Mouse (Mus musculus) neural tube, embryonic 12.5 days (tissue): ENCODE data around the gene Kat14. TPM values are rescaled to one million over a fixed set of nuclear protein-coding genes. Genes with fewer than 3 reads are reported as not detected.
"Not testable (repeated sequence)": the region's sequence is repeated elsewhere in the genome, so short reads cannot be mapped to it uniquely, and the experiment has no call there.

Experiments
- ATAC-seq: fragments of 200-750 bp; cut with Nextera tagmentation; 2 replicates; pipeline ENCODE4 v1.8.0; 2017; ENCODE audit warnings: low read depth, mild to moderate bottlenecking, moderate TSS enrichment, moderate library complexity; ENCODE audit not compliant: low FRiP score
- H3K27ac ChIP-seq: fragments of 300-500 bp; sonication (generic); 2 replicates; pipeline ENCODE4 v1.5.1; 2016
- H3K27me3 ChIP-seq: fragments of 300-500 bp; sonication (generic); replicated peaks from 2 replicates; pipeline ENCODE4 v1.6.1; 2016; ENCODE audit warnings: mild to moderate bottlenecking
- H3K36me3 ChIP-seq: fragments of 300-500 bp; sonication (generic); 2 replicates; pipeline ENCODE4 v1.6.1; 2016; ENCODE audit warnings: mild to moderate bottlenecking
- H3K4me1 ChIP-seq: fragments of 300-500 bp; sonication (generic); 2 replicates; pipeline ENCODE4 v1.6.1; 2016
- H3K4me2 ChIP-seq: fragments of 300-500 bp; sonication (generic); replicated peaks from 2 replicates; pipeline ENCODE4 v1.6.1; 2016; ENCODE audit warnings: mild to moderate bottlenecking
- H3K4me3 ChIP-seq: fragments of 300-500 bp; sonication (generic); 2 replicates; pipeline ENCODE4 v1.5.1; 2016
- H3K9ac ChIP-seq: fragments of 300-500 bp; sonication (generic); 2 replicates; pipeline ENCODE4 v1.6.1; 2016; ENCODE audit warnings: mild to moderate bottlenecking
- H3K9me3 ChIP-seq: fragments of 300-500 bp; sonication (generic); 2 replicates; pipeline ENCODE4 v1.6.1; 2016; ENCODE audit warnings: mild to moderate bottlenecking
- WGBS: fragments of 180-500 bp; shearing (Covaris S2); methylation state at CpG from one replicate; pipeline ENCODE4 v1.1.7; 2016; 5-methylcytosine and 5-hydroxymethylcytosine counted together
- polyA plus RNA-seq: library from polyadenylated mRNA; unstranded; fragments of >200 nt; fragmentation: Nextera tagmentation; extraction: Ambion mirVana; gene quantifications from 2 replicates; pipeline ENCODE4 v1.2.1, GENCODE M21; 2016

The Kat14 gene
- polyA plus RNA-seq, 1 experiment from 2014 or later = 38.8 TPM

- H3K27me3 ChIP-seq = peaks cover 22% of the 10 kb centered on the region
- H3K36me3 ChIP-seq, H3K9ac ChIP-seq, H3K4me3 ChIP-seq, H3K27ac ChIP-seq, ATAC-seq, H3K4me1 ChIP-seq, H3K9me3 ChIP-seq, H3K4me2 ChIP-seq: not testable (repeated sequence)
- 72% methylated on average over 6 of the region's 6 CpGs for WGBS
These were observed 30.6 kb upstream of the Kat14 start for GRCm38 (mm10) chr2:144338149-144338548.

GRCm38 (mm10) chr2:144343158-144343557 lies 25.6 kb upstream of the Kat14 start:
- Histone ChIP-seq H3K4me2 (no peak overlapping the region), H3K27ac (no peak overlapping the region), H3K4me3 (no peak overlapping the region), H3K27me3 (no peaks in the 10 kb centered on the region), H3K9ac (no peak overlapping the region), H3K9me3 (no peaks in the 10 kb centered on the region), H3K36me3 (no peaks in the 10 kb centered on the region), H3K4me1 (no peaks in the 10 kb centered on the region)
- ATAC-seq = no peak
- WGBS = 80% methylated on average over 4 of the region's 4 CpGs

GRCm38 (mm10) chr2:144348525-144348924 lies 20.3 kb upstream of the Kat14 start:
- no peaks in the 10 kb centered on the region for H3K9me3 ChIP-seq
- no peak overlapping the region for H3K27ac ChIP-seq
- WGBS = 69% methylated on average over 3 of the region's 3 CpGs
- H3K4me3 ChIP-seq = no peak overlapping the region
- no peak overlapping the region for H3K4me2 ChIP-seq
- no peaks in the 10 kb centered on the region for H3K27me3 ChIP-seq
- H3K36me3 ChIP-seq = no peaks in the 10 kb centered on the region
- no peaks in the 10 kb centered on the region for H3K4me1 ChIP-seq
- no peak overlapping the region for H3K9ac ChIP-seq
- no peak for ATAC-seq

- 86% methylated on average over 11 of the region's 11 CpGs for WGBS
- H3K9me3 ChIP-seq = no peaks in the 10 kb centered on the region
- H3K4me2 ChIP-seq = no peak overlapping the region
- no peaks in the 10 kb centered on the region for H3K27me3 ChIP-seq
- no peak overlapping the region for H3K27ac ChIP-seq
- H3K36me3 ChIP-seq = no peaks in the 10 kb centered on the region
- no peak overlapping the region for H3K4me3 ChIP-seq
- no peaks in the 10 kb centered on the region for H3K4me1 ChIP-seq
- no peak for ATAC-seq
- H3K9ac ChIP-seq = no peak overlapping the region
These were observed 15.9 kb upstream of the Kat14 start for GRCm38 (mm10) chr2:144352843-144353242.

- Histone ChIP-seq H3K36me3 (peaks cover 11% of the 10 kb centered on the region), H3K27ac (peak overlapping the region; percentile 87), H3K4me2 (peak overlapping the region; percentile 60), H3K4me3 (peak overlapping the region; percentile 80), H3K9me3 (no peaks in the 10 kb centered on the region), H3K27me3 (no peaks in the 10 kb centered on the region), H3K9ac (peak overlapping the region; percentile 88), H3K4me1 (peaks cover 9% of the 10 kb centered on the region)
- ATAC-seq = peak; percentile 91
- under 1% methylated on average over 43 of the region's 43 CpGs for WGBS
These were observed 238 bp downstream of the Kat14 start for GRCm38 (mm10) chr2:144369020-144369421.

- no peaks in the 10 kb centered on the region for H3K9me3 ChIP-seq
- no peaks in the 10 kb centered on the region for H3K27me3 ChIP-seq
- ATAC-seq = no peak; the same call in 1 of the 2 replicates
- H3K36me3 ChIP-seq = peaks cover 16% of the 10 kb centered on the region
- peak overlapping the region; percentile 88 for H3K9ac ChIP-seq
- H3K4me1 ChIP-seq = peaks cover 9% of the 10 kb centered on the region
- peak overlapping the region; percentile 80 for H3K4me3 ChIP-seq
- H3K27ac ChIP-seq = no peak overlapping the region; the same call in 1 of the 2 replicates
- peak overlapping the region; percentile 60 for H3K4me2 ChIP-seq
- 2% methylated on average over 12 of the region's 12 CpGs for WGBS
These were observed 728 bp downstream of the Kat14 start for GRCm38 (mm10) chr2:144369511-144369910.

- H3K36me3 ChIP-seq = peaks cover 33% of the 10 kb centered on the region
- H3K9me3 ChIP-seq = no peaks in the 10 kb centered on the region
- H3K27ac ChIP-seq = no peak overlapping the region
- no peak overlapping the region for H3K4me3 ChIP-seq
- no peak overlapping the region for H3K4me2 ChIP-seq
- WGBS = 92% methylated on average over 4 of the region's 4 CpGs
- no peak for ATAC-seq
- no peak overlapping the region for H3K9ac ChIP-seq
- H3K4me1 ChIP-seq = peaks cover 9% of the 10 kb centered on the region
- no peaks in the 10 kb centered on the region for H3K27me3 ChIP-seq
These were observed 2.8 kb downstream of the Kat14 start for GRCm38 (mm10) chr2:144371566-144371965.

- Histone ChIP-seq H3K27me3 (no peaks in the 10 kb centered on the region), H3K27ac (no peak overlapping the region), H3K9me3 (no peaks in the 10 kb centered on the region), H3K4me3 (no peak overlapping the region), H3K36me3 (peaks cover 43% of the 10 kb centered on the region), H3K4me2 (no peak overlapping the region), H3K9ac (no peak overlapping the region), H3K4me1 (peaks cover 9% of the 10 kb centered on the region)
- no peak for ATAC-seq
- WGBS = 96% methylated on average over 9 of the region's 9 CpGs
These were observed 4.3 kb downstream of the Kat14 start for GRCm38 (mm10) chr2:144373063-144373462.

- ATAC-seq = no peak
- Histone ChIP-seq H3K9ac (no peak overlapping the region), H3K36me3 (peaks cover 64% of the 10 kb centered on the region), H3K9me3 (no peaks in the 10 kb centered on the region), H3K27ac (no peak overlapping the region), H3K4me1 (peaks cover 3% of the 10 kb centered on the region; the same call in 1 of the 2 replicates), H3K4me2 (no peak overlapping the region), H3K27me3 (no peaks in the 10 kb centered on the region), H3K4me3 (no peak overlapping the region)
- 92% methylated on average over 10 of the region's 10 CpGs for WGBS
These were observed 6.4 kb downstream of the Kat14 start for GRCm38 (mm10) chr2:144375063-144375703.

GRCm38 (mm10) chr2:144381293-144381692 lies 12.5 kb downstream of the Kat14 start:
- Histone ChIP-seq H3K4me1 (no peaks in the 10 kb centered on the region), H3K4me3 (no peak overlapping the region), H3K36me3 (peaks cover 74% of the 10 kb centered on the region), H3K27ac (no peak overlapping the region), H3K27me3 (no peaks in the 10 kb centered on the region), H3K9me3 (no peaks in the 10 kb centered on the region), H3K4me2 (no peak overlapping the region), H3K9ac (no peak overlapping the region)
- WGBS = 88% methylated on average over 3 of the region's 3 CpGs
- no peak for ATAC-seq

GRCm38 (mm10) chr2:144381741-144382140 lies 13.0 kb downstream of the Kat14 start:
- H3K9me3 ChIP-seq = no peaks in the 10 kb centered on the region
- H3K4me3 ChIP-seq = no peak overlapping the region
- 97% methylated on average over 4 of the region's 4 CpGs for WGBS
- no peaks in the 10 kb centered on the region for H3K4me1 ChIP-seq
- H3K36me3 ChIP-seq = peaks cover 74% of the 10 kb centered on the region
- ATAC-seq = no peak
- no peaks in the 10 kb centered on the region for H3K27me3 ChIP-seq
- H3K4me2 ChIP-seq = no peak overlapping the region
- no peak overlapping the region for H3K27ac ChIP-seq
- no peak overlapping the region for H3K9ac ChIP-seq

GRCm38 (mm10) chr2:144382624-144383138 lies 13.9 kb downstream of the Kat14 start:
- WGBS = 88% methylated on average over 7 of the region's 7 CpGs
- Histone ChIP-seq H3K27me3 (no peaks in the 10 kb centered on the region), H3K4me1 (no peaks in the 10 kb centered on the region), H3K9ac (no peak overlapping the region), H3K36me3 (peaks cover 70% of the 10 kb centered on the region), H3K9me3 (no peaks in the 10 kb centered on the region), H3K4me3 (no peak overlapping the region), H3K4me2 (no peak overlapping the region), H3K27ac (no peak overlapping the region)
- no peak for ATAC-seq

GRCm38 (mm10) chr2:144386296-144386695 lies 17.5 kb downstream of the Kat14 start:
- no peak overlapping the region for H3K27ac ChIP-seq
- no peaks in the 10 kb centered on the region for H3K4me1 ChIP-seq
- no peak overlapping the region for H3K4me3 ChIP-seq
- 83% methylated on average over 2 of the region's 2 CpGs for WGBS
- ATAC-seq = no peak
- H3K9ac ChIP-seq = no peak overlapping the region
- H3K4me2 ChIP-seq = no peak overlapping the region
- H3K27me3 ChIP-seq = no peaks in the 10 kb centered on the region
- peaks cover 64% of the 10 kb centered on the region for H3K36me3 ChIP-seq
- H3K9me3 ChIP-seq = no peaks in the 10 kb centered on the region
